Mouse (Mus musculus): ENCODE data around the gene Pirb.

- TF ChIP-seq CTCF (IDR thresholded peaks at IDR 0.05 in 2 of 3, conservative IDR thresholded peaks at IDR 0.05 in 1 of 3; ENCODE audit: control insufficient read depth in 1 of 3, insufficient read depth in 1 of 3, low read depth in 2 of 3, low read length in 3 of 3, poor library complexity in 1 of 3, severe bottlenecking in 1 of 3): no peak
- TF ChIP-seq ETS1 (IDR thresholded peaks at IDR 0.05; ENCODE audit: low read depth, low read length): no peak
- no peak for TF ChIP-seq MAZ (IDR thresholded peaks at IDR 0.05; ENCODE audit: low read depth, low read length)
- no peak for TF ChIP-seq EP300 (IDR thresholded peaks at IDR 0.05; ENCODE audit: low read depth in 1 of 2, low read length in 2 of 2)
Observed at GRCm38 (mm10) chr7:3664524-3665214, 55.5 kb downstream of the Pirb start.

Data from MEL (cell line).